Mouse (Mus musculus) forebrain, embryonic 13.5 days (tissue): ENCODE results near the gene 2410004B18Rik. TPM values are rescaled to one million over a fixed set of nuclear protein-coding genes. Genes with fewer than 3 reads are reported as not detected.
"Not testable (repeated sequence)": the region's sequence is repeated elsewhere in the genome, so short reads cannot be mapped to it uniquely, and the experiment has no call there.

Source experiments
- ATAC-seq: fragments of 200-750 bp; cut with Nextera tagmentation; 2 replicates; pipeline ENCODE4 v1.8.0; 2017
- H3K27ac ChIP-seq: fragments of 300-500 bp; sonication (generic); 2 replicates; pipeline ENCODE4 v1.5.1; 2015; ENCODE audit warnings: inconsistent platforms, mild to moderate bottlenecking, moderate library complexity
- H3K27me3 ChIP-seq: fragments of 300-500 bp; sonication (generic); 2 replicates; pipeline ENCODE4 v1.6.1; 2015; ENCODE audit warnings: mild to moderate bottlenecking, inconsistent platforms
- H3K36me3 ChIP-seq: fragments of 300-500 bp; sonication (generic); 2 replicates; pipeline ENCODE4 v1.6.1; 2015; ENCODE audit warnings: mild to moderate bottlenecking, inconsistent platforms; ENCODE audit not compliant: poor library complexity, severe bottlenecking
- H3K4me1 ChIP-seq: fragments of 300-500 bp; sonication (generic); 2 replicates; pipeline ENCODE4 v1.6.1; 2015; ENCODE audit warnings: inconsistent platforms
- H3K4me2 ChIP-seq: fragments of 300-500 bp; sonication (generic); 2 replicates; pipeline ENCODE4 v1.6.1; 2015; ENCODE audit warnings: inconsistent platforms, mild to moderate bottlenecking, moderate library complexity
- H3K4me3 ChIP-seq: fragments of 300-500 bp; sonication (generic); 2 replicates; pipeline ENCODE4 v1.5.1; 2015; ENCODE audit warnings: mild to moderate bottlenecking, inconsistent platforms
- H3K9ac ChIP-seq: fragments of 300-500 bp; sonication (generic); 2 replicates; pipeline ENCODE4 v1.6.1; 2015; ENCODE audit warnings: mild to moderate bottlenecking, inconsistent platforms
- H3K9me3 ChIP-seq: fragments of 300-500 bp; sonication (generic); replicated peaks from 2 replicates; pipeline ENCODE4 v1.6.1; 2016; ENCODE audit warnings: inconsistent platforms
- WGBS: fragments of 180-500 bp; shearing (Covaris S2); methylation state at CpG from one replicate; pipeline ENCODE4 v1.1.7; 2015; 5-methylcytosine and 5-hydroxymethylcytosine counted together
- polyA plus RNA-seq: library from polyadenylated mRNA; unstranded; fragments of >200 nt; fragmentation: Nextera tagmentation; extraction: Ambion mirVana; gene quantifications from 2 replicates; pipeline ENCODE4 v1.2.1, GENCODE M21; 2015

2410004B18Rik gene
- polyA plus RNA-seq, 1 experiment from 2014 or later = 62.5 TPM

- no peak overlapping the region for H3K4me2 ChIP-seq
- WGBS = 82% methylated on average over 17 of the region's 17 CpGs
- H3K9ac ChIP-seq = no peak overlapping the region
- peaks cover 17% of the 10 kb centered on the region for H3K4me1 ChIP-seq
- peaks cover 14% of the 10 kb centered on the region; the same call in 1 of the 2 replicates for H3K27me3 ChIP-seq
- no peak overlapping the region for H3K27ac ChIP-seq
- H3K36me3 ChIP-seq = no peaks in the 10 kb centered on the region
- H3K9me3 ChIP-seq = no peaks in the 10 kb centered on the region
- H3K4me3 ChIP-seq = no peak overlapping the region
- ATAC-seq = no peak
These were observed 13.7 kb downstream of the 2410004B18Rik start for GRCm38 (mm10) chr3:145951287-145952165.

- no peaks in the 10 kb centered on the region; the same call in 1 of the 2 replicates for H3K9me3 ChIP-seq
- peaks cover 10% of the 10 kb centered on the region for H3K4me1 ChIP-seq
- no peaks in the 10 kb centered on the region for H3K36me3 ChIP-seq
- H3K4me3 ChIP-seq = no peak overlapping the region
- H3K27ac ChIP-seq = no peak overlapping the region
- H3K27me3 ChIP-seq = peaks cover 14% of the 10 kb centered on the region; the same call in 1 of the 2 replicates
- ATAC-seq = no peak
- 88% methylated on average over 7 of the region's 7 CpGs for WGBS
- H3K9ac ChIP-seq = no peak overlapping the region
- no peak overlapping the region for H3K4me2 ChIP-seq
These were observed 15.1 kb downstream of the 2410004B18Rik start for GRCm38 (mm10) chr3:145952945-145953344.

- no peak overlapping the region for H3K27ac ChIP-seq
- ATAC-seq = no peak
- peaks cover 8% of the 10 kb centered on the region for H3K4me1 ChIP-seq
- H3K9me3 ChIP-seq = no peaks in the 10 kb centered on the region; the same call in 1 of the 2 replicates
- peaks cover 14% of the 10 kb centered on the region; the same call in 1 of the 2 replicates for H3K27me3 ChIP-seq
- no peaks in the 10 kb centered on the region for H3K36me3 ChIP-seq
- 81% methylated on average over 2 of the region's 2 CpGs for WGBS
- no peak overlapping the region for H3K9ac ChIP-seq
- no peak overlapping the region for H3K4me3 ChIP-seq
- no peak overlapping the region for H3K4me2 ChIP-seq
These were observed 15.6 kb downstream of the 2410004B18Rik start for GRCm38 (mm10) chr3:145953411-145953810.

GRCm38 (mm10) chr3:145959824-145960223 lies 22.0 kb downstream of the 2410004B18Rik start:
- Histone ChIP-seq H3K4me2 (no peak overlapping the region), H3K4me1 (peaks cover 17% of the 10 kb centered on the region), H3K27me3 (peaks cover 32% of the 10 kb centered on the region), H3K9me3 (no peaks in the 10 kb centered on the region; the same call in 1 of the 2 replicates), H3K9ac (no peak overlapping the region), H3K4me3 (no peak overlapping the region), H3K36me3 (no peaks in the 10 kb centered on the region), H3K27ac (no peak overlapping the region)
- ATAC-seq = no peak
- whole genome bisulfite sequencing = 54% methylated on average over 1 of the region's 1 CpGs

- no peak overlapping the region for H3K9ac ChIP-seq
- H3K9me3 ChIP-seq = no peaks in the 10 kb centered on the region
- H3K4me2 ChIP-seq = no peak overlapping the region
- H3K27ac ChIP-seq = no peak overlapping the region
- WGBS = 15% methylated on average over 9 of the region's 9 CpGs
- peaks cover 38% of the 10 kb centered on the region for H3K27me3 ChIP-seq
- H3K4me1 ChIP-seq = peaks cover 17% of the 10 kb centered on the region
- H3K4me3 ChIP-seq = no peak overlapping the region
- no peaks in the 10 kb centered on the region for H3K36me3 ChIP-seq
- no peak for ATAC-seq
These were observed 24.6 kb downstream of the 2410004B18Rik start for GRCm38 (mm10) chr3:145962411-145962810.

- no peak for ATAC-seq
These were observed 25.5 kb downstream of the 2410004B18Rik start for GRCm38 (mm10) chr3:145963101-145964017.

GRCm38 (mm10) chr3:145964018-145964387 lies 26.2 kb downstream of the 2410004B18Rik start:
- ATAC-seq = no peak
- H3K27ac ChIP-seq = no peak overlapping the region
- peak overlapping the region; percentile 42 for H3K4me2 ChIP-seq
- H3K4me3 ChIP-seq = peak overlapping the region; percentile 12; the same call in 1 of the 2 replicates
- no peak overlapping the region for H3K9ac ChIP-seq
- 17% methylated on average over 10 of the region's 10 CpGs for WGBS
- H3K9me3 ChIP-seq = no peaks in the 10 kb centered on the region
- peaks cover 38% of the 10 kb centered on the region for H3K27me3 ChIP-seq
- H3K36me3 ChIP-seq = no peaks in the 10 kb centered on the region
- H3K4me1 ChIP-seq = peaks cover 17% of the 10 kb centered on the region

More at GRCm38 (mm10) chr3:145963101-145964017, 25.5 kb downstream of the 2410004B18Rik start:
- 16% methylated on average over 31 of the region's 31 CpGs for WGBS
- peaks cover 17% of the 10 kb centered on the region for H3K4me1 ChIP-seq
- no peak overlapping the region for H3K27ac ChIP-seq
- no peaks in the 10 kb centered on the region for H3K9me3 ChIP-seq
- H3K4me2 ChIP-seq = peak overlapping the region; percentile 42
- peak overlapping the region; percentile 12 for H3K4me3 ChIP-seq
- H3K9ac ChIP-seq = no peak overlapping the region
- H3K27me3 ChIP-seq = peaks cover 38% of the 10 kb centered on the region
- H3K36me3 ChIP-seq = no peaks in the 10 kb centered on the region

GRCm38 (mm10) chr3:145964473-145964872 lies 26.7 kb downstream of the 2410004B18Rik start:
- Histone ChIP-seq H3K27me3 (peaks cover 38% of the 10 kb centered on the region), H3K9me3 (no peaks in the 10 kb centered on the region), H3K4me3 (no peak overlapping the region), H3K4me2 (peak overlapping the region; percentile 42), H3K4me1 (peaks cover 17% of the 10 kb centered on the region), H3K36me3 (no peaks in the 10 kb centered on the region), H3K27ac (no peak overlapping the region), H3K9ac (no peak overlapping the region)
- peak; percentile 50; the same call in 1 of the 2 replicates for ATAC-seq
- 12% methylated on average over 10 of the region's 10 CpGs for WGBS

GRCm38 (mm10) chr3:145965583-145965982 lies 27.8 kb downstream of the 2410004B18Rik start:
- peaks cover 38% of the 10 kb centered on the region for H3K27me3 ChIP-seq
- ATAC-seq = not testable (repeated sequence)
- 89% methylated on average over 3 of the region's 3 CpGs for WGBS

GRCm38 (mm10) chr3:145966806-145967205 lies 29.0 kb downstream of the 2410004B18Rik start:
- no peak overlapping the region for H3K4me3 ChIP-seq
- H3K36me3 ChIP-seq = no peaks in the 10 kb centered on the region
- no peak overlapping the region for H3K4me2 ChIP-seq
- no peak for ATAC-seq
- 92% methylated on average over 5 of the region's 5 CpGs for WGBS
- no peak overlapping the region for H3K9ac ChIP-seq
- no peak overlapping the region for H3K27ac ChIP-seq
- H3K4me1 ChIP-seq = peaks cover 17% of the 10 kb centered on the region
- no peaks in the 10 kb centered on the region for H3K9me3 ChIP-seq
- peaks cover 35% of the 10 kb centered on the region for H3K27me3 ChIP-seq

More at GRCm38 (mm10) chr3:145965583-145965982, 27.8 kb downstream of the 2410004B18Rik start:
- not testable (repeated sequence) for H3K4me3 ChIP-seq, H3K4me2 ChIP-seq, H3K9ac ChIP-seq, H3K36me3 ChIP-seq, H3K9me3 ChIP-seq, H3K27ac ChIP-seq
- peaks cover 17% of the 10 kb centered on the region for H3K4me1 ChIP-seq

- Histone ChIP-seq H3K27me3 (peaks cover 12% of the 10 kb centered on the region), H3K4me1 (peaks cover 6% of the 10 kb centered on the region), H3K4me2 (no peak overlapping the region), H3K9me3 (peaks cover 3% of the 10 kb centered on the region; the same call in 1 of the 2 replicates), H3K4me3 (no peak overlapping the region), H3K27ac (no peak overlapping the region), H3K36me3 (no peaks in the 10 kb centered on the region), H3K9ac (no peak overlapping the region)
- WGBS = 64% methylated on average over 14 of the region's 14 CpGs
- no peak for ATAC-seq
These were observed 31.3 kb downstream of the 2410004B18Rik start for GRCm38 (mm10) chr3:145969031-145969501.
